Mouse (Mus musculus) embryonic facial prominence, embryonic 15.5 days (tissue): ENCODE data around the gene Olfr889. TPM values are rescaled to one million over a fixed set of nuclear protein-coding genes. Genes with fewer than 3 reads are reported as not detected.
"Not testable (repeated sequence)": the region's sequence is repeated elsewhere in the genome, so short reads cannot be mapped to it uniquely, and the experiment has no call there.

Source experiments
- ATAC-seq: fragments of 200-750 bp; cut with Nextera tagmentation; 2 replicates; pipeline ENCODE4 v1.8.0; 2017; ENCODE audit warnings: low read depth, moderate TSS enrichment; ENCODE audit not compliant: insufficient number of reproducible peaks, low FRiP score, low TSS enrichment
- H3K27ac ChIP-seq: fragments of 300-500 bp; sonication (generic); replicated peaks from 2 replicates; pipeline ENCODE4 v1.5.1; 2015; ENCODE audit warnings: mild to moderate bottlenecking, inconsistent platforms
- H3K27me3 ChIP-seq: fragments of 300-500 bp; sonication (generic); 2 replicates; pipeline ENCODE4 v1.6.1; 2015; ENCODE audit warnings: inconsistent platforms
- H3K36me3 ChIP-seq: fragments of 300-500 bp; sonication (generic); 2 replicates; pipeline ENCODE4 v1.6.1; 2015; ENCODE audit warnings: mild to moderate bottlenecking, inconsistent platforms
- H3K4me1 ChIP-seq: fragments of 300-500 bp; sonication (generic); 2 replicates; pipeline ENCODE4 v1.6.1; 2015; ENCODE audit warnings: inconsistent platforms
- H3K4me2 ChIP-seq: fragments of 300-500 bp; sonication (generic); replicated peaks from 2 replicates; pipeline ENCODE4 v1.6.1; 2015; ENCODE audit warnings: mild to moderate bottlenecking, inconsistent platforms
- H3K4me3 ChIP-seq: fragments of 300-500 bp; sonication (generic); replicated peaks from 2 replicates; pipeline ENCODE4 v1.5.1; 2015; ENCODE audit warnings: mild to moderate bottlenecking, inconsistent platforms
- H3K9ac ChIP-seq: fragments of 300-500 bp; sonication (generic); 2 replicates; pipeline ENCODE4 v1.6.1; 2015; ENCODE audit warnings: inconsistent platforms
- H3K9me3 ChIP-seq: fragments of 300-500 bp; sonication (generic); replicated peaks from 2 replicates; pipeline ENCODE4 v1.6.1; 2016; ENCODE audit warnings: inconsistent platforms
- WGBS: fragments of 180-500 bp; shearing (Covaris S2); methylation state at CpG from one replicate; pipeline ENCODE4 v1.1.7; 2015; 5-methylcytosine and 5-hydroxymethylcytosine counted together
- polyA plus RNA-seq: library from polyadenylated mRNA; unstranded; fragments of >200 nt; fragmentation: Nextera tagmentation; extraction: Ambion mirVana; gene quantifications from 2 replicates; pipeline ENCODE4 v1.2.1, GENCODE M21; 2015

The Olfr889 gene
- polyA plus RNA-seq: 0.12 TPM in 2 replicates

DNA sequence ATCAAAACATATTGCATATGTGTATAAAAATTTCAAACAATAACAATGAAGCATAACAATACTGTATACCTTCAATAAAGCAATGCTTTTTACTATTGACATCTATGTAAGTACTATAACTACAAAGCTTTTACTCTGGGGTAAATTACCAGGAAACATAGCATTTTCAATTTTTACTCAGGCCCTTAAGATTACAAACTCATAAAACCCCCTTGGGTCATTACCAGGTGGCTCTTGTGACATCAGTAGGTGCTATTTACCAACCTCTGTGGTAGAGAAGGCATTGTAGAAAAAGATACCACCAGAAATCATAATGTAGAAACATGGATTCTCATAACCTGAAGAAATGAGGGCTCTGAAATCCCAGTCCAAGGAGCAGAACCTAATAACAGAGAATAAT lies at the start of gene Olfr889:
TSS of gene Olfr889 (plus strand) at position 301 of the 400 bp plus-strand sequence.
- Histone ChIP-seq H3K9me3 (no peaks in the 10 kb centered on the region), H3K4me1 (no peaks in the 10 kb centered on the region), H3K36me3 (no peaks in the 10 kb centered on the region), H3K4me3 (no peak within 1 kb of the TSS), H3K9ac (no peak within 1 kb of the TSS), H3K4me2 (no peak within 1 kb of the TSS), H3K27ac (no peak within 1 kb of the TSS), H3K27me3 (no peaks in the 10 kb centered on the region)
- no peak for ATAC-seq

DNA sequence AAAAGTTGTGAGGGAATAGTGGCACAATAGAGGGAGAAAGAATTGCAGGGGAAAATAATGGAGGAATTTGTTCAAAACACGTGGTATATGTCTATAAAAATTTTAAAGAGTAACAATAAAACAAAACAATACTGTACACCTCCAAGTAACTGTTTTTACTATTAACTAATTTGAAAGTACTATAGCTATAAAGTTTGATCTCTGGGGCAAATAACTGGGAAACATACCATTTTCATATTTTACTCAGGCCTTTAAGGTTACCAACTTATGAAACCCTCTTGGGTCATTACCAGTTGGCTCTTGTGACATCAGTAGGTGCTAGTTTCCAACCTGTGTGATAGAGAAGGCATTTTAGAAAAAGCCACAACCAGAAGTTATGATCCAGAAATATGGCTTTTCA lies 31.2 kb upstream of the Olfr889 start, which contains the start of gene Olfr887:
TSS of gene Olfr887 (plus strand) at position 301 of the 400 bp plus-strand sequence.
- Histone ChIP-seq H3K27ac (no peak within 1 kb of the TSS), H3K4me1 (no peaks in the 10 kb centered on the region), H3K9me3 (no peaks in the 10 kb centered on the region), H3K4me2 (no peak within 1 kb of the TSS), H3K4me3 (no peak within 1 kb of the TSS), H3K27me3 (no peaks in the 10 kb centered on the region), H3K9ac (no peak within 1 kb of the TSS), H3K36me3 (no peaks in the 10 kb centered on the region)
- ATAC-seq: no peak
- WGBS: 87% methylated on average over 1 of the region's 1 CpGs

DNA sequence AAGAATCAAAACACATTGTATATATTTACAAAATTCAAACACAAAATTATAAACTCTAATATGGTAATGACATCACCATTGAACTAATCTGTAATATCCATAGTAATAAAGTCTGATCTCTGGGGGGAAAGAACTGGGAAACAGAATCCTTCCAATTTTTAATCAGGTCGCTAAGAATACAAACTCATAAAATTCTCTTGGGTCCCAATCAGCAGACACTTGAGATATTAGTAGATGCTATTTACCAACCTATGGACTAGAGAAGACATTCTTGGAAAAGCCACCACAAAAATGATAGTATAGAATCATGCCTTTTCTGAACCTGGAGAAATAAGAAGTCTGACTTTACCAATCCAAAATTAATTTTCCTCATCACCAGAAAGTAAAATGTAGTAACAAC lies 7.2 kb upstream of the Olfr889 start, which contains the start of gene Olfr888:
TSS of gene Olfr888 (plus strand) at position 301 of the 400 bp plus-strand sequence.
- no peak for ATAC-seq
- Histone ChIP-seq H3K4me2 (no peak within 1 kb of the TSS), H3K4me3 (no peak within 1 kb of the TSS), H3K27ac (no peak within 1 kb of the TSS), H3K36me3 (no peaks in the 10 kb centered on the region), H3K27me3 (no peaks in the 10 kb centered on the region), H3K9ac (no peak within 1 kb of the TSS), H3K4me1 (no peaks in the 10 kb centered on the region), H3K9me3 (no peaks in the 10 kb centered on the region)
- 78% methylated on average over 1 of the region's 1 CpGs for WGBS

DNA sequence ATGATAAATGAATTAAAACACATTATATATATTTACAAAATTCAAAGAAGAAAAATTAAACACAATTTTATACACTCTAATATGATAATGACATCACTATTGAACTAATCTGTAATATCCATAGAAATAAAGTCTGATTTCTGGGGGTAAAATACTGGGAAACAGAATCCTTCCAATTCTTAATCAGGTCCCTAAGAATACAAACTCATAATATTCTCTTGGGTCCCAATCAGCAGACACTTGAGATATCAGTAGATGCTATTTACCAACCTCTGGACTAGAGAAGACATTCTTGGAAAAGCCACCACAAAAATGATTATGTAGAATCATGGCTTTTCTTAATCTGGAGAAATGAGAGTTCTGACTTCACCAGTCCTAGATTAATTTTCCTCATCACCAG lies 27.2 kb downstream of the Olfr889 start, which contains the start of gene Olfr890:
TSS of gene Olfr890 (plus strand) at position 301 of the 400 bp plus-strand sequence.
- Histone ChIP-seq H3K27ac (no peak within 1 kb of the TSS), H3K27me3 (no peaks in the 10 kb centered on the region), H3K9me3 (no peaks in the 10 kb centered on the region), H3K9ac (no peak within 1 kb of the TSS), H3K4me2 (no peak within 1 kb of the TSS), H3K4me1 (no peaks in the 10 kb centered on the region), H3K4me3 (no peak within 1 kb of the TSS), H3K36me3 (no peaks in the 10 kb centered on the region)
- ATAC-seq: no peak

DNA sequence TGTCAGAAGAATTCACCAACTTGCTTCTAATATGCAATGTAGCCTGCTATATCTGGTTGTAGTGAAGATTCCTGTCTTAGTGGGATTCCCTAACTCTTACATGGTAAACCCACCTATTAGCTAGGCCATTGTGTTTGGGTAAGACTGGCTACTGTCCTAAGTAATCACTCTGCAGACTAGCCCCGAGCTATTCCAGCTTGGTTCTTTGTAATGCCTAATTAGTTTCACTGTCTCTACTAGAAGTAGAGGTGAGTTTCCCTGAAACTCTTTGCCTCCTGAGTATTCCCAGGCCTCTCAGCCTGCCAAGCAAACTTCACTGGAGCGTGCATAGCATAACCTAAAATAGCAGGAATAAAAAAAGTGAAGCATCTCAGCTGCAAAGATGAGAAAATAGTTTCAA lies 53.3 kb downstream of the Olfr889 start:
- not testable (repeated sequence) for H3K36me3 ChIP-seq, H3K9ac ChIP-seq

More for the DNA sequence above, 53.3 kb downstream of the Olfr889 start:
- H3K27me3 ChIP-seq, ATAC-seq, H3K4me2 ChIP-seq, H3K4me3 ChIP-seq, H3K4me1 ChIP-seq, H3K27ac ChIP-seq, H3K9me3 ChIP-seq: not testable (repeated sequence)
- WGBS: 47% methylated on average over 2 of the region's 2 CpGs

Other genes starting within 250 kb of the Olfr889 start
- 0.16 and 0.19 TPM in 2 replicates for gene Olfr145, start 218.5 kb upstream of the Olfr889 start, polyA plus RNA-seq
- gene Olfr878, start 197.4 kb upstream of the Olfr889 start, polyA plus RNA-seq: 0.09 and 0.35 TPM in 2 replicates
- 0.11 TPM in 1 of 2 replicates, not detected in the other for gene Olfr881, start 123.4 kb upstream of the Olfr889 start, polyA plus RNA-seq
- not detected in 2 replicates for gene Olfr883, start 89.4 kb upstream of the Olfr889 start, polyA plus RNA-seq
- gene Olfr884, start 68.6 kb upstream of the Olfr889 start, polyA plus RNA-seq: 0.33 TPM in 1 of 2 replicates, not detected in the other
- gene Olfr885, start 53.9 kb upstream of the Olfr889 start, polyA plus RNA-seq: 0.23 TPM in 1 of 2 replicates, not detected in the other
- gene Olfr887, start 31.1 kb upstream of the Olfr889 start, polyA plus RNA-seq: not detected in 2 replicates
- not detected in 2 replicates for gene Olfr888, start 7.1 kb upstream of the Olfr889 start, polyA plus RNA-seq
- gene Olfr890, start 27.3 kb downstream of the Olfr889 start, polyA plus RNA-seq: 0.05 TPM in 1 of 2 replicates, not detected in the other
- gene Olfr891, start 65.6 kb downstream of the Olfr889 start, polyA plus RNA-seq: not detected in 2 replicates
- 0.16 TPM in 1 of 2 replicates, not detected in the other for gene Olfr893, start 93.2 kb downstream of the Olfr889 start, polyA plus RNA-seq
- not detected in 2 replicates for gene Olfr894, start 102.9 kb downstream of the Olfr889 start, polyA plus RNA-seq
- not detected in 2 replicates for gene Olfr143, start 137.6 kb downstream of the Olfr889 start, polyA plus RNA-seq
- gene Olfr895, start 152.7 kb downstream of the Olfr889 start, polyA plus RNA-seq: not detected in 2 replicates
- not detected in 2 replicates for gene Olfr896-ps1, start 175.9 kb downstream of the Olfr889 start, polyA plus RNA-seq
- gene Olfr25, start 213.9 kb downstream of the Olfr889 start, polyA plus RNA-seq: 0.20 TPM in 1 of 2 replicates, not detected in the other
- not detected in 2 replicates for gene Olfr898, start 233.2 kb downstream of the Olfr889 start, polyA plus RNA-seq